Mouse (Mus musculus): Measurements from ENCODE around the gene Rnf5. TPM values are rescaled to one million over a fixed set of nuclear protein-coding genes. Genes with fewer than 3 reads are reported as not detected.

Rnf5 gene
- 140 and 175 TPM in 2 replicates for polyA plus RNA-seq (2012; rRNA removed)

GRCm38 (mm10) chr17:34603375-34604060 is at the start of gene Rnf5:
Rnf5 (minus strand) TSS chr17:34603690.
- Histone ChIP-seq H3K4me1 (replicated peaks; ENCODE audit: control insufficient read depth, insufficient read depth, low read length) (peaks cover 32% of the 10 kb centered on the region), H3K36me3 (ENCODE audit: control insufficient read depth, insufficient read depth, low read length) (no peaks in the 10 kb centered on the region), H3K4me3 (ENCODE audit: control insufficient read depth, insufficient read depth, low read length) (peak within 1 kb of the TSS; percentile 87), H3K27me3 (ENCODE audit: control insufficient read depth, insufficient read depth, low read length) (no peaks in the 10 kb centered on the region), H3K27ac (ENCODE audit: control insufficient read depth, insufficient read depth, low read length) (peak within 1 kb of the TSS; percentile 84)
- DNase-seq, result peak; percentile 97
- TF ChIP-seq CTCF (IDR thresholded peaks at IDR 0.05; ENCODE audit: borderline replicate concordance, control insufficient read depth, extremely low read depth, insufficient read depth, low read length, poor library complexity), result no peak
- TF ChIP-seq POLR2A (IDR thresholded peaks at IDR 0.05; ENCODE audit: control insufficient read depth, extremely low read depth, insufficient read depth, low read length, poor library complexity), result peak; percentile 47
- WGBS, result 1% methylated on average over 30 of the region's 30 CpGs

GRCm38 (mm10) chr17:34652985-34653384 is 49.5 kb upstream of the Rnf5 start:
- Histone ChIP-seq H3K36me3 (ENCODE audit: control insufficient read depth, insufficient read depth, low read length) (no peaks in the 10 kb centered on the region), H3K27me3 (ENCODE audit: control insufficient read depth, insufficient read depth, low read length) (no peaks in the 10 kb centered on the region), H3K4me3 (ENCODE audit: control insufficient read depth, insufficient read depth, low read length) (no peak overlapping the region), H3K27ac (ENCODE audit: control insufficient read depth, insufficient read depth, low read length) (no peak overlapping the region), H3K4me1 (replicated peaks; ENCODE audit: control insufficient read depth, insufficient read depth, low read length) (0 out of 2 replicates have a peak, but pooled peaks cover 3% of the 10 kb centered on the region)
- 93% methylated on average over 8 of the region's 8 CpGs for WGBS
- no peak for DNase-seq
- no peak for TF ChIP-seq CTCF (IDR thresholded peaks at IDR 0.05; ENCODE audit: borderline replicate concordance, control insufficient read depth, extremely low read depth, insufficient read depth, low read length, poor library complexity)
- TF ChIP-seq POLR2A (IDR thresholded peaks at IDR 0.05; ENCODE audit: control insufficient read depth, extremely low read depth, insufficient read depth, low read length, poor library complexity), result no peak

- Histone ChIP-seq H3K27ac (ENCODE audit: control insufficient read depth, insufficient read depth, low read length) (no peak overlapping the region), H3K4me1 (replicated peaks; ENCODE audit: control insufficient read depth, insufficient read depth, low read length) (peaks cover 7% of the 10 kb centered on the region), H3K36me3 (ENCODE audit: control insufficient read depth, insufficient read depth, low read length) (no peaks in the 10 kb centered on the region), H3K27me3 (ENCODE audit: control insufficient read depth, insufficient read depth, low read length) (no peaks in the 10 kb centered on the region), H3K4me3 (ENCODE audit: control insufficient read depth, insufficient read depth, low read length) (no peak overlapping the region)
- no peak for DNase-seq
- 97% methylated on average over 10 of the region's 10 CpGs for WGBS
- TF ChIP-seq POLR2A (IDR thresholded peaks at IDR 0.05; ENCODE audit: control insufficient read depth, extremely low read depth, insufficient read depth, low read length, poor library complexity) (no peak), CTCF (IDR thresholded peaks at IDR 0.05; ENCODE audit: borderline replicate concordance, control insufficient read depth, extremely low read depth, insufficient read depth, low read length, poor library complexity) (no peak)
Observed at GRCm38 (mm10) chr17:34652546-34652945, 49.1 kb upstream of the Rnf5 start.

GRCm38 (mm10) chr17:34651507-34652221 is 48.2 kb upstream of the Rnf5 start:
- H3K36me3 ChIP-seq (ENCODE audit: control insufficient read depth, insufficient read depth, low read length), result no peaks in the 10 kb centered on the region

GRCm38 (mm10) chr17:34650781-34651180 is 47.3 kb upstream of the Rnf5 start:
- Histone ChIP-seq H3K27me3 (ENCODE audit: control insufficient read depth, insufficient read depth, low read length) (no peaks in the 10 kb centered on the region), H3K4me3 (ENCODE audit: control insufficient read depth, insufficient read depth, low read length) (no peak overlapping the region), H3K36me3 (ENCODE audit: control insufficient read depth, insufficient read depth, low read length) (no peaks in the 10 kb centered on the region), H3K27ac (ENCODE audit: control insufficient read depth, insufficient read depth, low read length) (no peak overlapping the region), H3K4me1 (replicated peaks; ENCODE audit: control insufficient read depth, insufficient read depth, low read length) (peaks cover 17% of the 10 kb centered on the region)
- DNase-seq, result no peak
- no peak for TF ChIP-seq POLR2A (IDR thresholded peaks at IDR 0.05; ENCODE audit: control insufficient read depth, extremely low read depth, insufficient read depth, low read length, poor library complexity)
- TF ChIP-seq CTCF (IDR thresholded peaks at IDR 0.05; ENCODE audit: borderline replicate concordance, control insufficient read depth, extremely low read depth, insufficient read depth, low read length, poor library complexity), result no peak
- WGBS, result 96% methylated on average over 14 of the region's 14 CpGs

More at GRCm38 (mm10) chr17:34651507-34652221, 48.2 kb upstream of the Rnf5 start:
- Histone ChIP-seq H3K27ac (ENCODE audit: control insufficient read depth, insufficient read depth, low read length) (no peak overlapping the region), H3K4me3 (ENCODE audit: control insufficient read depth, insufficient read depth, low read length) (no peak overlapping the region), H3K27me3 (ENCODE audit: control insufficient read depth, insufficient read depth, low read length) (no peaks in the 10 kb centered on the region), H3K4me1 (replicated peaks; ENCODE audit: control insufficient read depth, insufficient read depth, low read length) (peaks cover 8% of the 10 kb centered on the region)
- TF ChIP-seq POLR2A (IDR thresholded peaks at IDR 0.05; ENCODE audit: control insufficient read depth, extremely low read depth, insufficient read depth, low read length, poor library complexity), result no peak
- peak; percentile 76; the same call in 1 of the 2 replicates for TF ChIP-seq CTCF (IDR thresholded peaks at IDR 0.05; ENCODE audit: borderline replicate concordance, control insufficient read depth, extremely low read depth, insufficient read depth, low read length, poor library complexity)
- 68% methylated on average over 19 of the region's 19 CpGs for WGBS
- DNase-seq, result peak; percentile 61

GRCm38 (mm10) chr17:34649106-34649864 is 45.8 kb upstream of the Rnf5 start:
- H3K4me1 ChIP-seq (replicated peaks; ENCODE audit: control insufficient read depth, insufficient read depth, low read length), result peaks cover 21% of the 10 kb centered on the region
- no peaks in the 10 kb centered on the region for H3K27me3 ChIP-seq (ENCODE audit: control insufficient read depth, insufficient read depth, low read length)
- DNase-seq, result no peak
- TF ChIP-seq POLR2A (IDR thresholded peaks at IDR 0.05; ENCODE audit: control insufficient read depth, extremely low read depth, insufficient read depth, low read length, poor library complexity), result no peak
- 87% methylated on average over 18 of the region's 18 CpGs for WGBS
- no peak overlapping the region for H3K27ac ChIP-seq (ENCODE audit: control insufficient read depth, insufficient read depth, low read length)
- H3K36me3 ChIP-seq (ENCODE audit: control insufficient read depth, insufficient read depth, low read length), result no peaks in the 10 kb centered on the region
- no peak overlapping the region for H3K4me3 ChIP-seq (ENCODE audit: control insufficient read depth, insufficient read depth, low read length)
